Mouse (Mus musculus): ENCODE data around the gene Dennd2a. TPM values are rescaled to one million over a fixed set of nuclear protein-coding genes. Genes with fewer than 3 reads are reported as not detected.
"Not testable (repeated sequence)": the region's sequence is repeated elsewhere in the genome, so short reads cannot be mapped to it uniquely, and the experiment has no call there.

Dennd2a gene
- polyA plus RNA-seq, 1 experiment from 2014 or later = 33.4 TPM

GRCm38 (mm10) chr6:39455339-39456160 is 102.1 kb downstream of the Dennd2a start:
- Histone ChIP-seq H3K4me3 (no peak overlapping the region), H3K4me1 (no peaks in the 10 kb centered on the region), H3K27ac (no peak overlapping the region), H3K36me3 (replicated peaks) (peaks cover 7% of the 10 kb centered on the region), H3K27me3 (ENCODE audit: poor library complexity, severe bottlenecking) (no peaks in the 10 kb centered on the region), H3K9me3 (peaks cover 7% of the 10 kb centered on the region)
- DNase-seq (ENCODE audit: extremely low spot score, low spot score) = no peak
- WGBS = 84% methylated on average over 8 of the region's 8 CpGs

- no peak overlapping the region for H3K4me3 ChIP-seq
- WGBS = 71% methylated on average over 2 of the region's 2 CpGs
- H3K9me3 ChIP-seq = no peaks in the 10 kb centered on the region
- H3K36me3 ChIP-seq (replicated peaks) = no peaks in the 10 kb centered on the region
- DNase-seq (ENCODE audit: extremely low spot score, low spot score) = no peak
- no peaks in the 10 kb centered on the region for H3K27me3 ChIP-seq (ENCODE audit: poor library complexity, severe bottlenecking)
- H3K4me1 ChIP-seq = peaks cover 7% of the 10 kb centered on the region
- no peak overlapping the region for H3K27ac ChIP-seq
These were observed 103.1 kb downstream of the Dennd2a start for GRCm38 (mm10) chr6:39454616-39455015.

- Histone ChIP-seq H3K36me3 (replicated peaks) (no peaks in the 10 kb centered on the region), H3K4me3 (no peak overlapping the region), H3K4me1 (peaks cover 12% of the 10 kb centered on the region), H3K9me3 (no peaks in the 10 kb centered on the region), H3K27me3 (ENCODE audit: poor library complexity, severe bottlenecking) (no peaks in the 10 kb centered on the region), H3K27ac (no peak overlapping the region)
- WGBS = 92% methylated on average over 4 of the region's 4 CpGs
- no peak for DNase-seq (ENCODE audit: extremely low spot score, low spot score)
These were observed 104.1 kb downstream of the Dennd2a start for GRCm38 (mm10) chr6:39453564-39453963.

GRCm38 (mm10) chr6:39451033-39451432 is 106.6 kb downstream of the Dennd2a start:
- no peak overlapping the region for H3K27ac ChIP-seq
- no peak overlapping the region for H3K4me3 ChIP-seq
- WGBS = 86% methylated on average over 3 of the region's 3 CpGs
- DNase-seq (ENCODE audit: extremely low spot score, low spot score) = no peak
- peaks cover 8% of the 10 kb centered on the region; the same call in 1 of the 2 replicates for H3K27me3 ChIP-seq (ENCODE audit: poor library complexity, severe bottlenecking)
- H3K9me3 ChIP-seq = no peaks in the 10 kb centered on the region
- peaks cover 24% of the 10 kb centered on the region for H3K4me1 ChIP-seq
- no peaks in the 10 kb centered on the region for H3K36me3 ChIP-seq (replicated peaks)

- Histone ChIP-seq H3K4me1 (peaks cover 29% of the 10 kb centered on the region), H3K27ac (no peak overlapping the region), H3K36me3 (replicated peaks) (no peaks in the 10 kb centered on the region), H3K4me3 (no peak overlapping the region), H3K27me3 (ENCODE audit: poor library complexity, severe bottlenecking) (peaks cover 8% of the 10 kb centered on the region; the same call in 1 of the 2 replicates), H3K9me3 (no peaks in the 10 kb centered on the region)
- WGBS = 89% methylated on average over 4 of the region's 4 CpGs
- DNase-seq (ENCODE audit: extremely low spot score, low spot score) = no peak
These were observed 107.1 kb downstream of the Dennd2a start for GRCm38 (mm10) chr6:39450580-39450979.

GRCm38 (mm10) chr6:39447429-39448185 is 110.1 kb downstream of the Dennd2a start:
- Histone ChIP-seq H3K27ac (no peak overlapping the region; the same call in 1 of the 2 replicates), H3K9me3 (no peaks in the 10 kb centered on the region), H3K4me1 (peaks cover 30% of the 10 kb centered on the region), H3K4me3 (no peak overlapping the region), H3K27me3 (ENCODE audit: poor library complexity, severe bottlenecking) (peaks cover 8% of the 10 kb centered on the region; the same call in 1 of the 2 replicates), H3K36me3 (replicated peaks) (no peaks in the 10 kb centered on the region)
- no peak for DNase-seq (ENCODE audit: extremely low spot score, low spot score)
- WGBS = 56% methylated on average over 4 of the region's 4 CpGs

- Histone ChIP-seq H3K27me3 (ENCODE audit: poor library complexity, severe bottlenecking) (peaks cover 8% of the 10 kb centered on the region; the same call in 1 of the 2 replicates), H3K4me3 (peak overlapping the region; percentile 39), H3K27ac (peak overlapping the region; percentile 52; the same call in 1 of the 2 replicates), H3K36me3 (replicated peaks) (no peaks in the 10 kb centered on the region), H3K9me3 (no peaks in the 10 kb centered on the region), H3K4me1 (peaks cover 30% of the 10 kb centered on the region)
- DNase-seq (ENCODE audit: extremely low spot score, low spot score) = peak; percentile 37
- 4% methylated on average over 19 of the region's 19 CpGs for WGBS
These were observed 111.7 kb downstream of the Dennd2a start for GRCm38 (mm10) chr6:39445801-39446572.

GRCm38 (mm10) chr6:39442786-39443287 is 114.8 kb downstream of the Dennd2a start:
- no peak for DNase-seq (ENCODE audit: extremely low spot score, low spot score)
- Histone ChIP-seq H3K36me3 (replicated peaks) (no peaks in the 10 kb centered on the region), H3K4me1 (peaks cover 18% of the 10 kb centered on the region), H3K27ac (no peak overlapping the region), H3K9me3 (no peaks in the 10 kb centered on the region), H3K4me3 (no peak overlapping the region), H3K27me3 (ENCODE audit: poor library complexity, severe bottlenecking) (0 out of 2 replicates have a peak, but pooled peaks cover 5% of the 10 kb centered on the region)

GRCm38 (mm10) chr6:39440207-39440606 is 117.5 kb downstream of the Dennd2a start:
- peaks cover 7% of the 10 kb centered on the region for H3K4me1 ChIP-seq

GRCm38 (mm10) chr6:39437519-39437918 is 120.1 kb downstream of the Dennd2a start:
- not testable (repeated sequence) for H3K4me3 ChIP-seq; H3K9me3 ChIP-seq; H3K27me3 ChIP-seq (ENCODE audit: poor library complexity, severe bottlenecking); DNase-seq (ENCODE audit: extremely low spot score, low spot score); H3K27ac ChIP-seq; H3K36me3 ChIP-seq (replicated peaks)
- peaks cover 15% of the 10 kb centered on the region for H3K4me1 ChIP-seq
- WGBS = 93% methylated on average over 6 of the region's 6 CpGs

More at GRCm38 (mm10) chr6:39440207-39440606, 117.5 kb downstream of the Dennd2a start:
- no peaks in the 10 kb centered on the region for H3K36me3 ChIP-seq (replicated peaks)
- H3K27ac ChIP-seq = no peak overlapping the region
- H3K27me3 ChIP-seq (ENCODE audit: poor library complexity, severe bottlenecking) = 0 out of 2 replicates have a peak, but pooled peaks cover 3% of the 10 kb centered on the region
- no peak overlapping the region for H3K4me3 ChIP-seq
- DNase-seq (ENCODE audit: extremely low spot score, low spot score) = no peak
- H3K9me3 ChIP-seq = no peaks in the 10 kb centered on the region

- WGBS = 88% methylated on average over 5 of the region's 5 CpGs
- H3K27ac ChIP-seq = peak overlapping the region; percentile 60; the same call in 1 of the 2 replicates
- H3K4me3 ChIP-seq = no peak overlapping the region
- peaks cover 15% of the 10 kb centered on the region for H3K4me1 ChIP-seq
- DNase-seq (ENCODE audit: extremely low spot score, low spot score) = no peak
- no peaks in the 10 kb centered on the region for H3K36me3 ChIP-seq (replicated peaks)
- no peaks in the 10 kb centered on the region for H3K9me3 ChIP-seq
- H3K27me3 ChIP-seq (ENCODE audit: poor library complexity, severe bottlenecking) = 0 out of 2 replicates have a peak, but pooled peaks cover 3% of the 10 kb centered on the region
These were observed 121.8 kb downstream of the Dennd2a start for GRCm38 (mm10) chr6:39435875-39436274.

- H3K36me3 ChIP-seq (replicated peaks) = no peaks in the 10 kb centered on the region
- 42% methylated on average over 2 of the region's 2 CpGs for WGBS
- H3K27ac ChIP-seq = peak overlapping the region; percentile 72
- peaks cover 15% of the 10 kb centered on the region for H3K4me1 ChIP-seq
- no peak overlapping the region for H3K4me3 ChIP-seq
- H3K27me3 ChIP-seq (ENCODE audit: poor library complexity, severe bottlenecking) = 0 out of 2 replicates have a peak, but pooled peaks cover 3% of the 10 kb centered on the region
- DNase-seq (ENCODE audit: extremely low spot score, low spot score) = peak; percentile 45
- H3K9me3 ChIP-seq = no peaks in the 10 kb centered on the region
These were observed 122.7 kb downstream of the Dennd2a start for GRCm38 (mm10) chr6:39434886-39435492.
